Mouse (Mus musculus) limb, embryonic 11.5 days (tissue): ENCODE data around the gene Rev3l. TPM values are rescaled to one million over a fixed set of nuclear protein-coding genes. Genes with fewer than 3 reads are reported as not detected.
A peak's percentile ranks its signal among the peaks of the same experiment; 100 is the strongest.

Experiments used
- ATAC-seq: fragments of 200-750 bp; cut with Nextera tagmentation; 2 replicates; pipeline ENCODE4 v1.8.0; 2017; ENCODE audit warnings: low read depth; ENCODE audit not compliant: insufficient number of reproducible peaks, low FRiP score, low TSS enrichment
- DNase-seq: peaks from one replicate; pipeline ENCODE4 v3.0.0-alpha.2; 2015; ENCODE audit warnings: low spot score
- H3K27ac ChIP-seq: fragments of 300-500 bp; sonication (generic); replicated peaks from 2 replicates; pipeline ENCODE4 v1.5.1; 2014; ENCODE audit warnings: low read depth, mild to moderate bottlenecking, low read length
- H3K27me3 ChIP-seq: fragments of 300-500 bp; sonication (generic); 2 replicates; pipeline ENCODE4 v1.6.1; 2014; ENCODE audit warnings: mild to moderate bottlenecking, low read length, mixed read lengths; ENCODE audit not compliant: control insufficient read depth, insufficient read depth
- H3K36me3 ChIP-seq: fragments of 300-500 bp; sonication (generic); 2 replicates; pipeline ENCODE4 v1.6.1; 2014; ENCODE audit warnings: mild to moderate bottlenecking, low read length, moderate library complexity, mixed read lengths; ENCODE audit not compliant: control insufficient read depth, insufficient read depth
- H3K4me1 ChIP-seq: fragments of 300-500 bp; sonication (generic); 2 replicates; pipeline ENCODE4 v1.6.1; 2014; ENCODE audit warnings: low read length, mixed read lengths; ENCODE audit not compliant: control insufficient read depth, insufficient read depth
- H3K4me2 ChIP-seq: fragments of 300-500 bp; sonication (generic); 2 replicates; pipeline ENCODE4 v1.6.1; 2014; ENCODE audit warnings: low read depth, mild to moderate bottlenecking, moderate library complexity; ENCODE audit not compliant: severe bottlenecking
- H3K4me3 ChIP-seq: fragments of 300-500 bp; sonication (generic); 2 replicates; pipeline ENCODE4 v1.5.1; 2014; ENCODE audit warnings: low read depth, low read length
- H3K9ac ChIP-seq: fragments of 300-500 bp; sonication (generic); 2 replicates; pipeline ENCODE4 v1.6.1; 2014; ENCODE audit warnings: mild to moderate bottlenecking, low read length
- H3K9me3 ChIP-seq: fragments of 300-500 bp; sonication (generic); 2 replicates; pipeline ENCODE4 v1.6.1; 2016; ENCODE audit warnings: low read length; ENCODE audit not compliant: control insufficient read depth
- WGBS: fragments of 180-500 bp; shearing (Covaris S2); extraction: QIAGEN DNeasy Blood & Tissue Kit; methylation state at CpG from one replicate; pipeline ENCODE4 v1.1.7; 2014; 5-methylcytosine and 5-hydroxymethylcytosine counted together
- polyA plus RNA-seq: library from polyadenylated mRNA; unstranded; fragments of >200 nt; fragmentation: Nextera tagmentation; extraction: Ambion mirVana; gene quantifications from 2 replicates; pipeline ENCODE4 v1.2.1, GENCODE M21; 2014

Rev3l gene
- polyA plus RNA-seq, 1 experiment from 2014 or later = 17.0 TPM

- Histone ChIP-seq H3K4me3 (no peak overlapping the region), H3K4me2 (no peak overlapping the region), H3K36me3 (peaks cover 5% of the 10 kb centered on the region; the same call in 1 of the 2 replicates), H3K27ac (no peak overlapping the region), H3K9me3 (no peaks in the 10 kb centered on the region), H3K4me1 (no peaks in the 10 kb centered on the region), H3K27me3 (no peaks in the 10 kb centered on the region), H3K9ac (no peak overlapping the region)
- 83% methylated on average over 2 of the region's 2 CpGs for WGBS
- DNase-seq (no peak), ATAC-seq (no peak)
Observed at GRCm38 (mm10) chr10:39865509-39865908, 133.6 kb downstream of the Rev3l start.

GRCm38 (mm10) chr10:39888621-39889020, 156.7 kb downstream of the Rev3l start:
- 77% methylated on average over 3 of the region's 3 CpGs for WGBS
- Histone ChIP-seq H3K27ac (no peak overlapping the region), H3K4me2 (no peak overlapping the region), H3K36me3 (0 out of 2 replicates have a peak, but pooled peaks cover 2% of the 10 kb centered on the region), H3K9me3 (no peaks in the 10 kb centered on the region), H3K27me3 (no peaks in the 10 kb centered on the region), H3K4me3 (no peak overlapping the region), H3K4me1 (no peaks in the 10 kb centered on the region), H3K9ac (no peak overlapping the region)
- ATAC-seq = no peak
- no peak for DNase-seq

- Histone ChIP-seq H3K36me3 (0 out of 2 replicates have a peak, but pooled peaks cover 2% of the 10 kb centered on the region), H3K4me3 (no peak overlapping the region), H3K27ac (no peak overlapping the region), H3K27me3 (no peaks in the 10 kb centered on the region), H3K9me3 (no peaks in the 10 kb centered on the region), H3K4me1 (no peaks in the 10 kb centered on the region), H3K9ac (no peak overlapping the region), H3K4me2 (no peak overlapping the region)
- no peak for DNase-seq
- ATAC-seq = no peak
- 73% methylated on average over 11 of the region's 11 CpGs for WGBS
Observed at GRCm38 (mm10) chr10:39893702-39894697, 162.1 kb downstream of the Rev3l start.

GRCm38 (mm10) chr10:39896503-39896902, 164.6 kb downstream of the Rev3l start:
- DNase-seq = no peak
- 84% methylated on average over 5 of the region's 5 CpGs for WGBS
- Histone ChIP-seq H3K27ac (no peak overlapping the region), H3K4me1 (no peaks in the 10 kb centered on the region), H3K36me3 (no peaks in the 10 kb centered on the region), H3K27me3 (no peaks in the 10 kb centered on the region), H3K4me3 (no peak overlapping the region), H3K9ac (no peak overlapping the region), H3K4me2 (no peak overlapping the region), H3K9me3 (no peaks in the 10 kb centered on the region)
- no peak for ATAC-seq

- Histone ChIP-seq H3K4me3 (peak within 1 kb of the TSS; percentile 64), H3K4me2 (peak within 1 kb of the TSS; percentile 87), H3K36me3 (no peaks in the 10 kb centered on the region), H3K9me3 (no peaks in the 10 kb centered on the region), H3K4me1 (no peaks in the 10 kb centered on the region), H3K27ac (peak within 1 kb of the TSS; percentile 63; the same call in 1 of the 2 replicates), H3K9ac (peak within 1 kb of the TSS; percentile 92), H3K27me3 (no peaks in the 10 kb centered on the region)
- WGBS = under 1% methylated on average over 41 of the region's 41 CpGs
- DNase-seq = peak; percentile 91
- peak; percentile 95 for ATAC-seq
Observed at GRCm38 (mm10) chr10:39898874-39899371, 167.0 kb downstream of the Rev3l start, which contains the start of gene Mfsd4b4. Gene Mfsd4b4 (minus strand): TSS chr10:39899238.

GRCm38 (mm10) chr10:39904191-39904590, 172.3 kb downstream of the Rev3l start:
- Histone ChIP-seq H3K9me3 (no peaks in the 10 kb centered on the region), H3K27ac (no peak overlapping the region), H3K4me2 (no peak overlapping the region), H3K9ac (no peak overlapping the region), H3K36me3 (no peaks in the 10 kb centered on the region), H3K4me3 (no peak overlapping the region), H3K4me1 (no peaks in the 10 kb centered on the region), H3K27me3 (no peaks in the 10 kb centered on the region)
- DNase-seq (no peak), ATAC-seq (no peak)
- WGBS = 69% methylated on average over 3 of the region's 3 CpGs

- Histone ChIP-seq H3K27me3 (no peaks in the 10 kb centered on the region), H3K9me3 (no peaks in the 10 kb centered on the region), H3K4me2 (no peak overlapping the region), H3K4me1 (no peaks in the 10 kb centered on the region), H3K9ac (no peak overlapping the region), H3K4me3 (no peak overlapping the region), H3K36me3 (no peaks in the 10 kb centered on the region), H3K27ac (no peak overlapping the region)
- ATAC-seq (no peak), DNase-seq (no peak)
- 81% methylated on average over 10 of the region's 10 CpGs for WGBS
Observed at GRCm38 (mm10) chr10:39906799-39907658, 175.1 kb downstream of the Rev3l start.
